Mouse (Mus musculus): ENCODE results near the gene Trim14. TPM values are rescaled to one million over a fixed set of nuclear protein-coding genes. Genes with fewer than 3 reads are reported as not detected.

The Trim14 gene
- total RNA-seq, 2 experiments from 2014 or later = 4.7 to 5.0 TPM

GRCm38 (mm10) chr4:46532926-46533325 lies 3.0 kb downstream of the Trim14 start:
- no peak for DNase-seq (ENCODE audit: low spot score in 2 of 2)

GRCm38 (mm10) chr4:46532511-46532910 lies 3.4 kb downstream of the Trim14 start:
- no peak for DNase-seq (ENCODE audit: low spot score in 2 of 2)

- DNase-seq (ENCODE audit: low spot score in 2 of 2) = no peak
Measured at GRCm38 (mm10) chr4:46529722-46530121, 6.2 kb downstream of the Trim14 start.

GRCm38 (mm10) chr4:46527558-46527926 lies 8.4 kb downstream of the Trim14 start:
- no peak for DNase-seq (ENCODE audit: low spot score in 2 of 2)

GRCm38 (mm10) chr4:46526798-46527557 lies 9.0 kb downstream of the Trim14 start:
- DNase-seq (ENCODE audit: low spot score in 2 of 2) = peak in 1 of 2 experiments; percentile 13

- no peak for DNase-seq (ENCODE audit: low spot score in 2 of 2)
Measured at GRCm38 (mm10) chr4:46526226-46526625, 9.7 kb downstream of the Trim14 start.

GRCm38 (mm10) chr4:46523324-46523723 lies 12.6 kb downstream of the Trim14 start:
- no peak for DNase-seq (ENCODE audit: low spot score in 2 of 2)

GRCm38 (mm10) chr4:46521457-46521856 lies 14.5 kb downstream of the Trim14 start:
- no peak for DNase-seq (ENCODE audit: low spot score in 2 of 2)

GRCm38 (mm10) chr4:46520491-46520890 lies 15.4 kb downstream of the Trim14 start:
- no peak for DNase-seq (ENCODE audit: low spot score in 2 of 2)

GRCm38 (mm10) chr4:46507736-46508460 lies 28.0 kb downstream of the Trim14 start:
- peak; percentile 79 to 81 for DNase-seq (ENCODE audit: low spot score in 2 of 2)

- DNase-seq (ENCODE audit: low spot score in 2 of 2) = peak; percentile 97
Measured at GRCm38 (mm10) chr4:46506801-46507610, 28.9 kb downstream of the Trim14 start.

GRCm38 (mm10) chr4:46505361-46506057 lies 30.4 kb downstream of the Trim14 start:
- no peak for DNase-seq (ENCODE audit: low spot score in 2 of 2)

GRCm38 (mm10) chr4:46503881-46504280 lies 32.1 kb downstream of the Trim14 start:
- no peak for DNase-seq (ENCODE audit: low spot score in 2 of 2)

- no peak for DNase-seq (ENCODE audit: low spot score in 2 of 2)
Measured at GRCm38 (mm10) chr4:46502606-46503502, 33.1 kb downstream of the Trim14 start.

- peak; percentile 42 to 53 for DNase-seq (ENCODE audit: low spot score in 2 of 2)
Measured at GRCm38 (mm10) chr4:46498976-46499375, 37.0 kb downstream of the Trim14 start.

- DNase-seq (ENCODE audit: low spot score in 2 of 2) = no peak
Measured at GRCm38 (mm10) chr4:46498511-46498910, 37.4 kb downstream of the Trim14 start.

GRCm38 (mm10) chr4:46497286-46497892 lies 38.6 kb downstream of the Trim14 start:
- DNase-seq (ENCODE audit: low spot score in 2 of 2) = peak; percentile 74 to 79

- no peak for DNase-seq (ENCODE audit: low spot score in 2 of 2)
Measured at GRCm38 (mm10) chr4:46495543-46495942, 40.4 kb downstream of the Trim14 start.

- DNase-seq (ENCODE audit: low spot score in 2 of 2) = no peak
Measured at GRCm38 (mm10) chr4:46493071-46493470, 42.9 kb downstream of the Trim14 start.

Measured in adrenal gland, adult 18-20 months (tissue).